Comparison of ENCODE assay signal across 14 mouse cellular contexts in genomic region chrX:152202422-152203103, GRCm38 (mm10). TPM values are rescaled to one million over a fixed set of nuclear protein-coding genes. Genes with fewer than 3 reads are reported as not detected.
DNase-seq lines count a peak whose midpoint lies in the region; ATAC-seq and TF ChIP-seq lines count a peak whose summit lies in the region.
"Had no signal": no experiment of that assay in that cellular context is flagged by ENCODE, and none has a peak within 500 bp of the region (broad histone marks: within the 10 kb centered on the region; RNA-seq: fewer than 3 reads in every experiment).

No protein-coding gene starts in this region.

- no peak overlapping the region for H3K4me3 ChIP-seq in heart, embryonic 15.5 days
- no peak overlapping the region for H3K4me3 ChIP-seq in liver, embryonic 12.5 days
- no peak overlapping the region for H3K4me3 ChIP-seq in liver, postnatal 0 days (ENCODE audit: low read depth, low read length)
- H3K4me3 ChIP-seq in liver, embryonic 14.5 days (ENCODE audit: insufficient read depth in 1 of 2, low read depth in 2 of 2, low read length in 2 of 2), result no peak overlapping the region
- no peak overlapping the region for H3K4me3 ChIP-seq in heart, adult 2 months
- H3K4me3 ChIP-seq: erythroblast, embryonic 14.5 days; liver, embryonic 13.5 days; stomach, embryonic 15.5 days had no signal

- intact Hi-C loops in heart, postnatal 10 days (cut with DNase I), result no loop called here
- intact Hi-C loops in heart, adult 2 months (cut with DNase I), result no loop called here

- H3K36me3 ChIP-seq in heart, embryonic 15.5 days, result no peaks in the 10 kb centered on the region
- H3K36me3 ChIP-seq in liver, embryonic 12.5 days, result no peaks in the 10 kb centered on the region
- H3K36me3 ChIP-seq in liver, postnatal 0 days (replicated peaks; ENCODE audit: insufficient read depth, low read length), result no peaks in the 10 kb centered on the region
- no peaks in the 10 kb centered on the region for H3K36me3 ChIP-seq in liver, embryonic 14.5 days (replicated peaks; ENCODE audit: control insufficient read depth, insufficient read depth, low read depth)
- H3K36me3 ChIP-seq in heart, adult 2 months (ENCODE audit: control insufficient read depth, insufficient read depth, low read length), result no peaks in the 10 kb centered on the region
- H3K36me3 ChIP-seq: liver, embryonic 13.5 days; stomach, embryonic 15.5 days had no signal

- 0 out of 2 replicates have a peak, but pooled peaks have one; percentile 14 for ATAC-seq in heart, embryonic 15.5 days (replicated peaks; ENCODE audit: insufficient number of reproducible peaks, insufficient read depth, low FRiP score, low read depth)
- ATAC-seq in liver, embryonic 12.5 days, result peak; percentile 18; the same call in 1 of the 2 replicates
- no peak for ATAC-seq in liver, postnatal 0 days
- peak; percentile 43; the same call in 1 of the 2 replicates for ATAC-seq in liver, embryonic 14.5 days (ENCODE audit: insufficient read depth)

- DNase-seq in heart, postnatal 10 days, result no peak
- DNase-seq in liver, postnatal 0 days, result no peak
- peak; percentile 55 for DNase-seq in brain, adult 2 months (ENCODE audit: low read depth, low spot score)
- no peak for DNase-seq in liver, embryonic 14.5 days (ENCODE audit: low read depth in 3 of 3, low spot score in 3 of 3)
- no peak for DNase-seq in left cerebral cortex, adult 11 months (ENCODE audit: low spot score)
- DNase-seq in heart, adult 2 months, result no peak
- DNase-seq: adrenal gland, adult 2 months; embryo, embryonic 11 days; liver, embryonic 13.5 days; thymus, postnatal 14 days had no signal

- no peaks in the 10 kb centered on the region for H3K9me3 ChIP-seq in heart, embryonic 15.5 days (replicated peaks)
- H3K9me3 ChIP-seq in liver, embryonic 12.5 days (replicated peaks), result no peaks in the 10 kb centered on the region
- no peaks in the 10 kb centered on the region for H3K9me3 ChIP-seq in liver, postnatal 0 days (ENCODE audit: low read length)
- H3K9me3 ChIP-seq in liver, embryonic 14.5 days (ENCODE audit: control insufficient read depth, low read length), result no peaks in the 10 kb centered on the region
- H3K9me3 ChIP-seq: liver, embryonic 13.5 days; stomach, embryonic 15.5 days had no signal

- no peak for TF ChIP-seq CTCF in liver, postnatal 0 days (IDR thresholded peaks at IDR 0.05; ENCODE audit: low read depth)
- TF ChIP-seq CTCF in liver, embryonic 14.5 days (IDR thresholded peaks at IDR 0.05; ENCODE audit: low read depth), result no peak
- no peak for TF ChIP-seq CTCF in heart, adult 2 months (IDR thresholded peaks at IDR 0.05)

- H3K4me1 ChIP-seq in heart, embryonic 15.5 days (replicated peaks), result peaks cover 4% of the 10 kb centered on the region
- no peaks in the 10 kb centered on the region for H3K4me1 ChIP-seq in liver, embryonic 12.5 days
- H3K4me1 ChIP-seq in liver, postnatal 0 days (ENCODE audit: insufficient read depth), result no peaks in the 10 kb centered on the region
- H3K4me1 ChIP-seq in liver, embryonic 14.5 days (replicated peaks; ENCODE audit: control insufficient read depth in 2 of 2, insufficient read depth in 2 of 2, low read length in 1 of 2), result no peaks in the 10 kb centered on the region
- H3K4me1 ChIP-seq in heart, adult 2 months (ENCODE audit: control insufficient read depth, insufficient read depth, low read length), result no peaks in the 10 kb centered on the region; the same call in 1 of the 2 replicates
- H3K4me1 ChIP-seq: stomach, embryonic 15.5 days had no signal

- TF ChIP-seq POLR2A in heart, adult 2 months (IDR thresholded peaks at IDR 0.05; ENCODE audit: insufficient read depth, low read depth, low read length), result no peak

- 42% methylated on average over 8 of the region's 8 CpGs for WGBS in heart, embryonic 15.5 days
- WGBS in liver, embryonic 12.5 days (ENCODE audit: insufficient replicate concordance), result 36% methylated on average over 8 of the region's 8 CpGs
- 44% methylated on average over 5 of the region's 8 CpGs for WGBS in liver, postnatal 0 days (ENCODE audit: insufficient replicate concordance)
- 22% methylated on average over 7 of the region's 8 CpGs for whole genome bisulfite sequencing in liver, embryonic 14.5 days (ENCODE audit: insufficient replicate concordance)
- 43% methylated on average over 8 of the region's 8 CpGs for whole genome bisulfite sequencing in heart, adult 2 months

- no peak overlapping the region for H3K4me2 ChIP-seq in heart, embryonic 15.5 days
- no peak overlapping the region for H3K4me2 ChIP-seq in liver, embryonic 12.5 days
- H3K4me2 ChIP-seq in liver, postnatal 0 days (ENCODE audit: low read depth, low read length), result no peak overlapping the region
- H3K4me2 ChIP-seq in liver, embryonic 14.5 days (ENCODE audit: low read depth), result no peak overlapping the region
- H3K4me2 ChIP-seq: liver, embryonic 13.5 days; stomach, embryonic 15.5 days had no signal

- TF ChIP-seq EP300 in liver, postnatal 0 days (IDR thresholded peaks at IDR 0.05; ENCODE audit: low read depth), result no peak
- TF ChIP-seq EP300 in liver, embryonic 14.5 days (IDR thresholded peaks at IDR 0.05; ENCODE audit: low read depth), result no peak
- TF ChIP-seq EP300 in heart, adult 2 months (IDR thresholded peaks at IDR 0.05; ENCODE audit: insufficient read depth, low read depth, low read length), result no peak

- peaks cover 50% of the 10 kb centered on the region for H3K27me3 ChIP-seq in heart, embryonic 15.5 days
- H3K27me3 ChIP-seq in liver, embryonic 12.5 days (replicated peaks), result peaks cover 57% of the 10 kb centered on the region
- no peaks in the 10 kb centered on the region for H3K27me3 ChIP-seq in liver, postnatal 0 days (ENCODE audit: insufficient read depth, low read length)
- no peaks in the 10 kb centered on the region; the same call in 1 of the 2 replicates for H3K27me3 ChIP-seq in liver, embryonic 14.5 days (ENCODE audit: control insufficient read depth, insufficient read depth, low read length)
- H3K27me3 ChIP-seq in heart, adult 2 months (ENCODE audit: control insufficient read depth, insufficient read depth, low read length), result no peaks in the 10 kb centered on the region

- no peak overlapping the region for H3K9ac ChIP-seq in heart, embryonic 15.5 days
- H3K9ac ChIP-seq in liver, embryonic 12.5 days, result no peak overlapping the region
- no peak overlapping the region for H3K9ac ChIP-seq in liver, postnatal 0 days (replicated peaks)
- no peak overlapping the region for H3K9ac ChIP-seq in liver, embryonic 14.5 days (replicated peaks)
- no peak overlapping the region for H3K9ac ChIP-seq in heart, adult 2 months (ENCODE audit: low read depth, low read length)
- H3K9ac ChIP-seq: liver, embryonic 13.5 days; stomach, embryonic 15.5 days had no signal

- no peaks in the 10 kb centered on the region; the same call in 1 of the 2 replicates for H3K79me2 ChIP-seq in heart, adult 2 months (replicated peaks; ENCODE audit: control insufficient read depth, insufficient read depth, low read length)

- H3K27ac ChIP-seq in heart, embryonic 15.5 days, result no peak overlapping the region
- no peak overlapping the region for H3K27ac ChIP-seq in liver, embryonic 12.5 days
- no peak overlapping the region for H3K27ac ChIP-seq in liver, postnatal 0 days (ENCODE audit: low read depth)
- no peak overlapping the region for H3K27ac ChIP-seq in liver, embryonic 14.5 days
- H3K27ac ChIP-seq in heart, adult 2 months, result no peak overlapping the region
- H3K27ac ChIP-seq: liver, embryonic 13.5 days; stomach, embryonic 15.5 days had no signal

RNA-seq across cellular contexts. Expression of gene Kdm5c, which starts 30.3 kb away (rescaled TPM):
- 24.7 and 34.6 TPM in 2 replicates for polyA plus RNA-seq in heart, embryonic 15.5 days (2015; fragmentation: Nextera tagmentation; extraction: Ambion mirVana)
- total RNA-seq in heart, postnatal 10 days (2021), result 10 to 100 TPM; 41.7 to 55.2 TPM
- polyA plus RNA-seq in liver, embryonic 12.5 days (2016; fragmentation: Nextera tagmentation; extraction: Ambion mirVana), result 36.0 and 36.5 TPM in 2 replicates
- 7.2 and 9.8 TPM in 2 replicates for polyA plus RNA-seq in liver, postnatal 0 days (2015; fragmentation: Nextera tagmentation; extraction: Ambion mirVana)
- 13.9 and 18.2 TPM in 2 replicates for polyA plus RNA-seq in liver, embryonic 14.5 days (2012; rRNA removed)
- 10.0 and 16.5 TPM in 2 replicates for polyA plus RNA-seq in liver, embryonic 14.5 days (2014; fragmentation: Nextera tagmentation; extraction: Ambion mirVana)
- total RNA-seq in heart, adult 2 months (2021), result 10 to 100 TPM; 29.7 to 48.5 TPM
- 17.7 and 32.7 TPM in 2 replicates for polyA plus RNA-seq in heart, adult 2 months (2012; rRNA removed)

RNA-seq across cellular contexts. Expression of gene Iqsec2, which starts 58.5 kb away (rescaled TPM):
- polyA plus RNA-seq in heart, embryonic 15.5 days (2015; fragmentation: Nextera tagmentation; extraction: Ambion mirVana), result 39.9 and 44.0 TPM in 2 replicates
- total RNA-seq in heart, postnatal 10 days (2021), result 10 to 100 TPM; 66.9 to 69.9 TPM
- 0.73 and 0.75 TPM in 2 replicates for polyA plus RNA-seq in liver, embryonic 12.5 days (2016; fragmentation: Nextera tagmentation; extraction: Ambion mirVana)
- polyA plus RNA-seq in liver, postnatal 0 days (2015; fragmentation: Nextera tagmentation; extraction: Ambion mirVana), result 3.0 and 3.7 TPM in 2 replicates
- polyA plus RNA-seq in liver, embryonic 14.5 days (2012; rRNA removed), result 1.1 TPM in 2 replicates
- polyA plus RNA-seq in liver, embryonic 14.5 days (2014; fragmentation: Nextera tagmentation; extraction: Ambion mirVana), result 1.0 and 1.3 TPM in 2 replicates
- 10 to 100 TPM; 61.3 to 75.9 TPM for total RNA-seq in heart, adult 2 months (2021)
- 111 and 126 TPM in 2 replicates for polyA plus RNA-seq in heart, adult 2 months (2012; rRNA removed)
